Mouse (Mus musculus): Measurements from ENCODE around the gene Sergef. TPM values are rescaled to one million over a fixed set of nuclear protein-coding genes. Genes with fewer than 3 reads are reported as not detected.

Sergef gene
- polyA plus RNA-seq, 1 experiment from 2014 or later = 12.3 TPM

GRCm38 (mm10) chr7:46469542-46469941, 170.1 kb downstream of the Sergef start:
- ATAC-seq (ENCODE audit: low read depth) = no peak
- H3K9ac ChIP-seq (ENCODE audit: low read depth, low read length) = no peak overlapping the region
- no peak overlapping the region for H3K27ac ChIP-seq (replicated peaks; ENCODE audit: low read depth, low read length)
- H3K27me3 ChIP-seq (replicated peaks; ENCODE audit: control insufficient read depth, insufficient read depth, low read length) = no peaks in the 10 kb centered on the region
- no peaks in the 10 kb centered on the region for H3K9me3 ChIP-seq (ENCODE audit: control insufficient read depth, low read length)
- no peaks in the 10 kb centered on the region for H3K36me3 ChIP-seq (ENCODE audit: control insufficient read depth, insufficient read depth, low read length)
- DNase-seq (ENCODE audit: low spot score) = no peak
- H3K4me2 ChIP-seq (ENCODE audit: low read depth, low read length) = no peak overlapping the region
- H3K4me1 ChIP-seq (ENCODE audit: control insufficient read depth, insufficient read depth, low read length) = peaks cover 3% of the 10 kb centered on the region; the same call in 1 of the 2 replicates
- 91% methylated on average over 3 of the region's 3 CpGs for WGBS
- H3K4me3 ChIP-seq (ENCODE audit: low read depth, low read length) = no peak overlapping the region

GRCm38 (mm10) chr7:46466422-46466981, 173.1 kb downstream of the Sergef start:
- Histone ChIP-seq H3K4me3 (ENCODE audit: low read depth, low read length) (no peak overlapping the region), H3K9ac (ENCODE audit: low read depth, low read length) (no peak overlapping the region), H3K36me3 (ENCODE audit: control insufficient read depth, insufficient read depth, low read length) (no peaks in the 10 kb centered on the region), H3K9me3 (ENCODE audit: control insufficient read depth, low read length) (no peaks in the 10 kb centered on the region), H3K4me1 (ENCODE audit: control insufficient read depth, insufficient read depth, low read length) (0 out of 2 replicates have a peak, but pooled peaks cover 3% of the 10 kb centered on the region), H3K4me2 (ENCODE audit: low read depth, low read length) (no peak overlapping the region), H3K27ac (replicated peaks; ENCODE audit: low read depth, low read length) (no peak overlapping the region), H3K27me3 (replicated peaks; ENCODE audit: control insufficient read depth, insufficient read depth, low read length) (no peaks in the 10 kb centered on the region)
- no peak for ATAC-seq (ENCODE audit: low read depth)
- DNase-seq (ENCODE audit: low spot score) = no peak
- 65% methylated on average over 7 of the region's 7 CpGs for WGBS

- no peaks in the 10 kb centered on the region for H3K36me3 ChIP-seq (ENCODE audit: control insufficient read depth, insufficient read depth, low read length)
- H3K4me1 ChIP-seq (ENCODE audit: control insufficient read depth, insufficient read depth, low read length) = 0 out of 2 replicates have a peak, but pooled peaks cover 3% of the 10 kb centered on the region
- H3K4me3 ChIP-seq (ENCODE audit: low read depth, low read length) = no peak overlapping the region
- no peak overlapping the region for H3K9ac ChIP-seq (ENCODE audit: low read depth, low read length)
- 85% methylated on average over 8 of the region's 8 CpGs for WGBS
- no peak overlapping the region for H3K4me2 ChIP-seq (ENCODE audit: low read depth, low read length)
- no peaks in the 10 kb centered on the region for H3K9me3 ChIP-seq (ENCODE audit: control insufficient read depth, low read length)
- no peak for ATAC-seq (ENCODE audit: low read depth)
- no peaks in the 10 kb centered on the region for H3K27me3 ChIP-seq (replicated peaks; ENCODE audit: control insufficient read depth, insufficient read depth, low read length)
- no peak overlapping the region for H3K27ac ChIP-seq (replicated peaks; ENCODE audit: low read depth, low read length)
- no peak for DNase-seq (ENCODE audit: low spot score)
These were observed 176.5 kb downstream of the Sergef start for GRCm38 (mm10) chr7:46463136-46463535.

GRCm38 (mm10) chr7:46462287-46462686, 177.3 kb downstream of the Sergef start:
- Histone ChIP-seq H3K27me3 (replicated peaks; ENCODE audit: control insufficient read depth, insufficient read depth, low read length) (no peaks in the 10 kb centered on the region), H3K4me3 (ENCODE audit: low read depth, low read length) (no peak overlapping the region), H3K9ac (ENCODE audit: low read depth, low read length) (no peak overlapping the region), H3K9me3 (ENCODE audit: control insufficient read depth, low read length) (no peaks in the 10 kb centered on the region), H3K4me1 (ENCODE audit: control insufficient read depth, insufficient read depth, low read length) (0 out of 2 replicates have a peak, but pooled peaks cover 3% of the 10 kb centered on the region), H3K36me3 (ENCODE audit: control insufficient read depth, insufficient read depth, low read length) (no peaks in the 10 kb centered on the region), H3K27ac (replicated peaks; ENCODE audit: low read depth, low read length) (no peak overlapping the region), H3K4me2 (ENCODE audit: low read depth, low read length) (no peak overlapping the region)
- 52% methylated on average over 8 of the region's 8 CpGs for WGBS
- ATAC-seq (ENCODE audit: low read depth) (no peak), DNase-seq (ENCODE audit: low spot score) (no peak)

GRCm38 (mm10) chr7:46459605-46460245, 179.9 kb downstream of the Sergef start:
- Histone ChIP-seq H3K27me3 (replicated peaks; ENCODE audit: control insufficient read depth, insufficient read depth, low read length) (no peaks in the 10 kb centered on the region), H3K9me3 (ENCODE audit: control insufficient read depth, low read length) (0 out of 2 replicates have a peak, but pooled peaks cover 6% of the 10 kb centered on the region), H3K4me3 (ENCODE audit: low read depth, low read length) (no peak overlapping the region), H3K9ac (ENCODE audit: low read depth, low read length) (no peak overlapping the region), H3K36me3 (ENCODE audit: control insufficient read depth, insufficient read depth, low read length) (no peaks in the 10 kb centered on the region), H3K27ac (replicated peaks; ENCODE audit: low read depth, low read length) (no peak overlapping the region), H3K4me1 (ENCODE audit: control insufficient read depth, insufficient read depth, low read length) (no peaks in the 10 kb centered on the region), H3K4me2 (ENCODE audit: low read depth, low read length) (no peak overlapping the region)
- WGBS = 73% methylated on average over 9 of the region's 9 CpGs
- no peak for DNase-seq (ENCODE audit: low spot score)
- no peak for ATAC-seq (ENCODE audit: low read depth)

GRCm38 (mm10) chr7:46459200-46459599, 180.4 kb downstream of the Sergef start:
- ATAC-seq (ENCODE audit: low read depth) = no peak
- H3K4me2 ChIP-seq (ENCODE audit: low read depth, low read length) = no peak overlapping the region
- H3K9me3 ChIP-seq (ENCODE audit: control insufficient read depth, low read length) = 0 out of 2 replicates have a peak, but pooled peaks cover 7% of the 10 kb centered on the region
- H3K27me3 ChIP-seq (replicated peaks; ENCODE audit: control insufficient read depth, insufficient read depth, low read length) = no peaks in the 10 kb centered on the region
- no peak overlapping the region for H3K9ac ChIP-seq (ENCODE audit: low read depth, low read length)
- H3K27ac ChIP-seq (replicated peaks; ENCODE audit: low read depth, low read length) = no peak overlapping the region
- no peak for DNase-seq (ENCODE audit: low spot score)
- 72% methylated on average over 2 of the region's 2 CpGs for WGBS
- H3K36me3 ChIP-seq (ENCODE audit: control insufficient read depth, insufficient read depth, low read length) = no peaks in the 10 kb centered on the region
- H3K4me3 ChIP-seq (ENCODE audit: low read depth, low read length) = no peak overlapping the region
- no peaks in the 10 kb centered on the region for H3K4me1 ChIP-seq (ENCODE audit: control insufficient read depth, insufficient read depth, low read length)

GRCm38 (mm10) chr7:46457889-46458288, 181.7 kb downstream of the Sergef start:
- Histone ChIP-seq H3K4me1 (ENCODE audit: control insufficient read depth, insufficient read depth, low read length) (no peaks in the 10 kb centered on the region), H3K4me2 (ENCODE audit: low read depth, low read length) (no peak overlapping the region), H3K27me3 (replicated peaks; ENCODE audit: control insufficient read depth, insufficient read depth, low read length) (no peaks in the 10 kb centered on the region), H3K27ac (replicated peaks; ENCODE audit: low read depth, low read length) (no peak overlapping the region), H3K9me3 (ENCODE audit: control insufficient read depth, low read length) (0 out of 2 replicates have a peak, but pooled peaks cover 7% of the 10 kb centered on the region), H3K4me3 (ENCODE audit: low read depth, low read length) (no peak overlapping the region), H3K36me3 (ENCODE audit: control insufficient read depth, insufficient read depth, low read length) (no peaks in the 10 kb centered on the region), H3K9ac (ENCODE audit: low read depth, low read length) (no peak overlapping the region)
- DNase-seq (ENCODE audit: low spot score) (no peak), ATAC-seq (ENCODE audit: low read depth) (no peak)
- 61% methylated on average over 3 of the region's 3 CpGs for WGBS

GRCm38 (mm10) chr7:46453930-46454679, 185.5 kb downstream of the Sergef start:
- DNase-seq (ENCODE audit: low spot score) = peak; percentile 19
- no peak for ATAC-seq (ENCODE audit: low read depth)
- H3K36me3 ChIP-seq (ENCODE audit: control insufficient read depth, insufficient read depth, low read length) = no peaks in the 10 kb centered on the region

More at GRCm38 (mm10) chr7:46453930-46454679, 185.5 kb downstream of the Sergef start:
- H3K27ac ChIP-seq (replicated peaks; ENCODE audit: low read depth, low read length) = no peak overlapping the region
- H3K4me3 ChIP-seq (ENCODE audit: low read depth, low read length) = no peak overlapping the region
- 41% methylated on average over 10 of the region's 10 CpGs for WGBS
- no peak overlapping the region for H3K4me2 ChIP-seq (ENCODE audit: low read depth, low read length)
- H3K4me1 ChIP-seq (ENCODE audit: control insufficient read depth, insufficient read depth, low read length) = no peaks in the 10 kb centered on the region
- H3K9me3 ChIP-seq (ENCODE audit: control insufficient read depth, low read length) = 0 out of 2 replicates have a peak, but pooled peaks cover 7% of the 10 kb centered on the region
- H3K27me3 ChIP-seq (replicated peaks; ENCODE audit: control insufficient read depth, insufficient read depth, low read length) = no peaks in the 10 kb centered on the region
- H3K9ac ChIP-seq (ENCODE audit: low read depth, low read length) = no peak overlapping the region

Data from embryonic facial prominence, embryonic 14.5 days (tissue).